Mouse (Mus musculus) forebrain, embryonic 12.5 days (tissue): Measurements from ENCODE around the gene Gm9844. TPM values are rescaled to one million over a fixed set of nuclear protein-coding genes. Genes with fewer than 3 reads are reported as not detected.
"Not testable (repeated sequence)": the region's sequence is repeated elsewhere in the genome, so short reads cannot be mapped to it uniquely, and the experiment has no call there.

Source experiments
- ATAC-seq: fragments of 200-750 bp; cut with Nextera tagmentation; 2 replicates; pipeline ENCODE4 v1.8.0; 2017; ENCODE audit warnings: moderate TSS enrichment; ENCODE audit not compliant: low FRiP score
- H3K27ac ChIP-seq: fragments of 300-500 bp; sonication (generic); 2 replicates; pipeline ENCODE4 v1.5.1; 2016; ENCODE audit warnings: mild to moderate bottlenecking
- H3K27me3 ChIP-seq: fragments of 300-500 bp; sonication (generic); 2 replicates; pipeline ENCODE4 v1.6.1; 2016; ENCODE audit warnings: mild to moderate bottlenecking
- H3K36me3 ChIP-seq: fragments of 300-500 bp; sonication (generic); replicated peaks from 2 replicates; pipeline ENCODE4 v1.6.1; 2016; ENCODE audit warnings: mild to moderate bottlenecking
- H3K4me1 ChIP-seq: fragments of 300-500 bp; sonication (generic); 2 replicates; pipeline ENCODE4 v1.6.1; 2016
- H3K4me2 ChIP-seq: fragments of 300-500 bp; sonication (generic); 2 replicates; pipeline ENCODE4 v1.6.1; 2016; ENCODE audit warnings: mild to moderate bottlenecking, moderate library complexity
- H3K4me3 ChIP-seq: fragments of 300-500 bp; sonication (generic); replicated peaks from 2 replicates; pipeline ENCODE4 v1.5.1; 2016; ENCODE audit warnings: mild to moderate bottlenecking
- H3K9ac ChIP-seq: fragments of 300-500 bp; sonication (generic); 2 replicates; pipeline ENCODE4 v1.6.1; 2016; ENCODE audit warnings: mild to moderate bottlenecking
- H3K9me3 ChIP-seq: fragments of 300-500 bp; sonication (generic); 2 replicates; pipeline ENCODE4 v1.6.1; 2016
- WGBS: fragments of 180-500 bp; shearing (Covaris S2); methylation state at CpG from one replicate; pipeline ENCODE4 v1.1.7; 2016; 5-methylcytosine and 5-hydroxymethylcytosine counted together
- polyA plus RNA-seq: library from polyadenylated mRNA; unstranded; fragments of >200 nt; fragmentation: Nextera tagmentation; extraction: Ambion mirVana; gene quantifications from 2 replicates; pipeline ENCODE4 v1.2.1, GENCODE M21; 2016

The Gm9844 gene
- polyA plus RNA-seq, 1 experiment from 2014 or later: 24.7 TPM

GRCm38 (mm10) chr7:24891241-24892124, 29.5 kb downstream of the Gm9844 start:
- Histone ChIP-seq H3K27ac (0 out of 2 replicates have a peak overlapping the region, but pooled peaks have one; percentile 8), H3K4me1 (peaks cover 16% of the 10 kb centered on the region), H3K27me3 (no peaks in the 10 kb centered on the region), H3K4me2 (no peak overlapping the region), H3K36me3 (peaks cover 50% of the 10 kb centered on the region), H3K9me3 (no peaks in the 10 kb centered on the region), H3K9ac (no peak overlapping the region), H3K4me3 (no peak overlapping the region)
- WGBS: 60% methylated on average over 3 of the region's 3 CpGs
- ATAC-seq: no peak

GRCm38 (mm10) chr7:24892125-24892583, 30.1 kb downstream of the Gm9844 start:
- H3K4me1 ChIP-seq: peaks cover 9% of the 10 kb centered on the region
- no peak overlapping the region for H3K9ac ChIP-seq
- no peak overlapping the region for H3K27ac ChIP-seq
- WGBS: 82% methylated on average over 2 of the region's 2 CpGs
- ATAC-seq: no peak
- no peaks in the 10 kb centered on the region for H3K9me3 ChIP-seq
- H3K4me3 ChIP-seq: no peak overlapping the region
- H3K27me3 ChIP-seq: no peaks in the 10 kb centered on the region
- no peak overlapping the region for H3K4me2 ChIP-seq
- peaks cover 43% of the 10 kb centered on the region for H3K36me3 ChIP-seq

- WGBS: 88% methylated on average over 2 of the region's 2 CpGs
- ATAC-seq, H3K27me3 ChIP-seq, H3K4me2 ChIP-seq, H3K36me3 ChIP-seq, H3K4me1 ChIP-seq, H3K4me3 ChIP-seq, H3K27ac ChIP-seq, H3K9ac ChIP-seq, H3K9me3 ChIP-seq: not testable (repeated sequence)
Observed at GRCm38 (mm10) chr7:24895749-24896148, 33.7 kb downstream of the Gm9844 start.

DNA sequence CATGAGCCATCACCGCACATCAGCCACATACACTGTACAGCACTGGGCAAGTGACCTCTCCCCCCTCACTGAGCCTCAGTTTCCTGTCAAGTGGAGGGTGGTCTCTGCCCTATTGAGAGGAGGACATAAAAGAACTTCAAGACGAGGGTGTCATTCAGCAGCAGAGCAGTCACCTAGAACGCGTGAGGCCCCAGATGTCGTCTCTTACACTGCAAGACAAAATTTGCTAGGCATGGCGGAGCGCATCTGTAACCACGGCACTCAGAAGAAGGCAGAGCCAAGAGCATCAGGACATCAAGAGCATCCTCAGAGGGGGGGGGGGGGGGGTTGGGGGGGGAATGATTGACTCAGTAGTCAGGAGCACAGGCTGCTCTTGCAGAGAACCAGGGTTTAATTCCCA, 34.3 kb downstream of the Gm9844 start:
- Histone ChIP-seq H3K4me3 (no peak overlapping the region), H3K27ac (no peak overlapping the region), H3K9ac (no peak overlapping the region), H3K4me2 (no peak overlapping the region), H3K9me3 (no peaks in the 10 kb centered on the region), H3K27me3 (no peaks in the 10 kb centered on the region), H3K4me1 (no peaks in the 10 kb centered on the region), H3K36me3 (peaks cover 3% of the 10 kb centered on the region)
- ATAC-seq: no peak
- WGBS: 77% methylated on average over 8 of the region's 8 CpGs

DNA sequence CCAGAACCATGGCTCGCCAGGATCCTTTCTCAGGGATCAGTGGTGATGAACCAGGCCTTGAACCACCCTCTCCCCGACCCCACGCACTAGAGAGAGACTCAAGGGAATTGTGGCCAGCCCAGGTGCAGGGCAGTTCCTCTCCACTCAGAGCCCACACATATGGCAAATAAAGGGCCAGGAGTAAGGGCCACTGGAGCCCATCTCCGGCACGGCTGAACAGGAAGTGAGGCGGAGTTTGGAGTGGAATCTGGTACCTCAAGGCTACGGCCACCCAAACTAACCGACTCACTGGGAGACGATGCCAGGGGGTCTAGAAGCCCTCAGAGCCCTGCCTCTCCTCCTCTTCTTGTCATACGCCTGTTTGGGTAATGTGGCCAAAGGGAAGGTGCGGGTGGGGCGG, 35.2 kb downstream of the Gm9844 start, which contains the start of gene Cd79a:
TSS of gene Cd79a (plus strand) at position 158 of the 400 bp plus-strand sequence.
- H3K4me2 ChIP-seq: no peak within 1 kb of the TSS
- H3K4me3 ChIP-seq: no peak within 1 kb of the TSS
- no peaks in the 10 kb centered on the region for H3K9me3 ChIP-seq
- H3K36me3 ChIP-seq: no peaks in the 10 kb centered on the region
- no peak within 1 kb of the TSS for H3K27ac ChIP-seq
- 79% methylated on average over 12 of the region's 12 CpGs for WGBS
- H3K4me1 ChIP-seq: no peaks in the 10 kb centered on the region
- ATAC-seq: no peak
- no peak within 1 kb of the TSS; the same call in 1 of the 2 replicates for H3K9ac ChIP-seq
- H3K27me3 ChIP-seq: no peaks in the 10 kb centered on the region

DNA sequence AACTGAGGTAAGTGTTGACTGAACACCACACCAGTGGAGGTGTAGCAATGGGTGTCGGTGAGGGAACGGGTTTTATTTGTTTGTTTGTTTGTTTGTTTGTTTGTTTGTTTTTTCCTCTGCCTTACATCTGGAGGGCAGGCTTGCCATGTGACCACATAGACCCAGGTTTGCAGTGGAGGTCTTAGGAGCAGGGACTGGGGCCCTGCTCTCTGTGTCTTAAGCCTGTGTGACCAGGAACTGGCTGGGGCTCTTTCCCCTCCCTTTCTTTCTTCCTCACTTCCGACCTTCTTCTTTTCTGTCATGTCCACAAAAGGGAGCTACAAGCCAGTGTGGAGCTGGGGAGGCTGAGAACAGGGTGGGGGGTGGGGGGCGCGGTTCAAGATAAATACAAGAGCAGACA, 35.9 kb downstream of the Gm9844 start:
- H3K4me3 ChIP-seq: no peak overlapping the region
- 77% methylated on average over 5 of the region's 5 CpGs for WGBS
- no peak overlapping the region; the same call in 1 of the 2 replicates for H3K9ac ChIP-seq
- H3K27ac ChIP-seq: no peak overlapping the region
- peaks cover 3% of the 10 kb centered on the region; the same call in 1 of the 2 replicates for H3K4me1 ChIP-seq
- no peaks in the 10 kb centered on the region for H3K36me3 ChIP-seq
- no peaks in the 10 kb centered on the region for H3K9me3 ChIP-seq
- no peak for ATAC-seq
- no peaks in the 10 kb centered on the region for H3K27me3 ChIP-seq
- H3K4me2 ChIP-seq: no peak overlapping the region

DNA sequence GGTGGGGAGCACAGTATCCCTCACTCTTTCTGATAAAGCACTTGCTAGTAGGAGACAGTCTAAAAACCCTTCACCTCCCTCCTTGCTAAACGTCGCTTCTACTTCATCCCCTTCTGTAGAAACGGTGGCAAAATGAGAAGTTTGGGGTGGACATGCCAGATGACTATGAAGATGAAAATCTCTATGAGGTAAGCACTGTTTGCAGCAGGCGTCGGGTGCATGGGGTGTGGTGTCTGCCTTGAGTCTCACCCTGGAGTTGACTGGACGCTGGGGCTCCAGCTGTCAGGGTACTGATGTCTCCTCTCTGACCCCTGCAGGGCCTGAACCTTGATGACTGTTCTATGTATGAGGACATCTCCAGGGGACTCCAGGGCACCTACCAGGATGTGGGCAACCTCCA, 39.1 kb downstream of the Gm9844 start:
- Histone ChIP-seq H3K4me2 (no peak overlapping the region), H3K4me1 (peaks cover 25% of the 10 kb centered on the region)
- ATAC-seq: no peak

DNA sequence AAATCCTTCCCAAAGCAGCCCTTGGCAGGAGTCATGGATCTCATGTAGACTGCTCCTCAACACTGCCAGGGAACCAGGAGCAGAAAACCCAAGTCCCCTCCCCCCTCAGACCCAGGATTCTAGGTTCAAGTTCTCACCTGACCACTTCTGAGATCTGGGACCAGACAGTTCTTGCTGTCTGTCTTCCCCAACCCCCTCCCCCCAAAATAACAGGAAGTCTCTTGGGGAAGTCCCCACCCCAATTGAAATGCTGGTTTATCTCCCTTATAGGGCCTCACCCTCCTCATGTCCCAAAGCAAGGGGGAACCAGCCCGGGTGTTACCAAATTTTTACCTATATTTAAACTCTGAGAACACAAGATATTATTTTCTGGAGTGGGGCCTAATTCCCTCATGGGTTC, 39.8 kb downstream of the Gm9844 start:
- no peak overlapping the region for H3K4me3 ChIP-seq
- H3K27me3 ChIP-seq: no peaks in the 10 kb centered on the region
- no peaks in the 10 kb centered on the region for H3K9me3 ChIP-seq
- no peaks in the 10 kb centered on the region for H3K36me3 ChIP-seq
- peaks cover 31% of the 10 kb centered on the region for H3K4me1 ChIP-seq
- no peak overlapping the region for H3K4me2 ChIP-seq
- WGBS: 90% methylated on average over 1 of the region's 1 CpGs
- ATAC-seq: no peak
- H3K27ac ChIP-seq: no peak overlapping the region
- no peak overlapping the region for H3K9ac ChIP-seq

More for the DNA sequence above, 39.1 kb downstream of the Gm9844 start:
- Histone ChIP-seq H3K4me3 (no peak overlapping the region), H3K36me3 (no peaks in the 10 kb centered on the region), H3K27ac (no peak overlapping the region), H3K27me3 (no peaks in the 10 kb centered on the region), H3K9me3 (no peaks in the 10 kb centered on the region), H3K9ac (no peak overlapping the region)
- WGBS: 86% methylated on average over 6 of the region's 6 CpGs

GRCm38 (mm10) chr7:24902264-24902629, 40.2 kb downstream of the Gm9844 start:
- Histone ChIP-seq H3K9me3 (no peaks in the 10 kb centered on the region), H3K36me3 (no peaks in the 10 kb centered on the region), H3K27ac (peak overlapping the region; percentile 76), H3K4me3 (peak overlapping the region; percentile 66), H3K27me3 (no peaks in the 10 kb centered on the region), H3K9ac (no peak overlapping the region), H3K4me1 (peaks cover 34% of the 10 kb centered on the region), H3K4me2 (peak overlapping the region; percentile 86)
- WGBS: 61% methylated on average over 2 of the region's 2 CpGs
- ATAC-seq: no peak

- Histone ChIP-seq H3K27me3 (no peaks in the 10 kb centered on the region), H3K4me2 (peak within 1 kb of the TSS; percentile 86), H3K36me3 (peaks cover 2% of the 10 kb centered on the region; the same call in 1 of the 2 replicates), H3K9ac (peak within 1 kb of the TSS; percentile 77), H3K4me3 (peak within 1 kb of the TSS; percentile 66), H3K9me3 (no peaks in the 10 kb centered on the region), H3K27ac (peak within 1 kb of the TSS; percentile 76), H3K4me1 (peaks cover 37% of the 10 kb centered on the region)
- 10% methylated on average over 41 of the region's 68 CpGs for whole genome bisulfite sequencing
- no peak for ATAC-seq
Observed at GRCm38 (mm10) chr7:24902630-24903443, 40.8 kb downstream of the Gm9844 start, which contains the start of gene Arhgef1. Gene Arhgef1 (plus strand): TSS chr7:24902912.

GRCm38 (mm10) chr7:24903444-24903825, 41.4 kb downstream of the Gm9844 start:
- Histone ChIP-seq H3K4me3 (peak overlapping the region; percentile 66), H3K27ac (no peak overlapping the region), H3K9ac (peak overlapping the region; percentile 77; the same call in 1 of the 2 replicates), H3K27me3 (no peaks in the 10 kb centered on the region), H3K4me2 (peak overlapping the region; percentile 86), H3K36me3 (peaks cover 8% of the 10 kb centered on the region), H3K9me3 (no peaks in the 10 kb centered on the region), H3K4me1 (peaks cover 37% of the 10 kb centered on the region)
- 48% methylated on average over 10 of the region's 10 CpGs for WGBS
- ATAC-seq: no peak

- Histone ChIP-seq H3K4me1 (peaks cover 37% of the 10 kb centered on the region), H3K4me2 (peak overlapping the region; percentile 86), H3K27ac (peak overlapping the region; percentile 65), H3K36me3 (peaks cover 14% of the 10 kb centered on the region), H3K9me3 (no peaks in the 10 kb centered on the region), H3K27me3 (no peaks in the 10 kb centered on the region), H3K4me3 (peak overlapping the region; percentile 66), H3K9ac (peak overlapping the region; percentile 77)
- WGBS: under 1% methylated on average over 30 of the region's 30 CpGs
- peak; percentile 97 for ATAC-seq
Observed at GRCm38 (mm10) chr7:24904070-24904483, 42.1 kb downstream of the Gm9844 start.
